Mouse (Mus musculus) limb, embryonic 11.5 days (tissue): ENCODE measurements around the gene 3830406C13Rik. TPM values are rescaled to one million over a fixed set of nuclear protein-coding genes. Genes with fewer than 3 reads are reported as not detected.

ENCODE experiments used
- ATAC-seq: fragments of 200-750 bp; cut with Nextera tagmentation; 2 replicates; pipeline ENCODE4 v1.8.0; 2017; ENCODE audit warnings: low read depth; ENCODE audit not compliant: insufficient number of reproducible peaks, low FRiP score, low TSS enrichment
- DNase-seq: peaks from one replicate; pipeline ENCODE4 v3.0.0-alpha.2; 2015; ENCODE audit warnings: low spot score
- H3K27ac ChIP-seq: fragments of 300-500 bp; sonication (generic); replicated peaks from 2 replicates; pipeline ENCODE4 v1.5.1; 2014; ENCODE audit warnings: low read depth, mild to moderate bottlenecking, low read length
- H3K27me3 ChIP-seq: fragments of 300-500 bp; sonication (generic); 2 replicates; pipeline ENCODE4 v1.6.1; 2014; ENCODE audit warnings: mild to moderate bottlenecking, low read length, mixed read lengths; ENCODE audit not compliant: control insufficient read depth, insufficient read depth
- H3K36me3 ChIP-seq: fragments of 300-500 bp; sonication (generic); 2 replicates; pipeline ENCODE4 v1.6.1; 2014; ENCODE audit warnings: mild to moderate bottlenecking, low read length, moderate library complexity, mixed read lengths; ENCODE audit not compliant: control insufficient read depth, insufficient read depth
- H3K4me1 ChIP-seq: fragments of 300-500 bp; sonication (generic); 2 replicates; pipeline ENCODE4 v1.6.1; 2014; ENCODE audit warnings: low read length, mixed read lengths; ENCODE audit not compliant: control insufficient read depth, insufficient read depth
- H3K4me2 ChIP-seq: fragments of 300-500 bp; sonication (generic); 2 replicates; pipeline ENCODE4 v1.6.1; 2014; ENCODE audit warnings: low read depth, mild to moderate bottlenecking, moderate library complexity; ENCODE audit not compliant: severe bottlenecking
- H3K4me3 ChIP-seq: fragments of 300-500 bp; sonication (generic); 2 replicates; pipeline ENCODE4 v1.5.1; 2014; ENCODE audit warnings: low read depth, low read length
- H3K9ac ChIP-seq: fragments of 300-500 bp; sonication (generic); 2 replicates; pipeline ENCODE4 v1.6.1; 2014; ENCODE audit warnings: mild to moderate bottlenecking, low read length
- H3K9me3 ChIP-seq: fragments of 300-500 bp; sonication (generic); 2 replicates; pipeline ENCODE4 v1.6.1; 2016; ENCODE audit warnings: low read length; ENCODE audit not compliant: control insufficient read depth
- WGBS: fragments of 180-500 bp; shearing (Covaris S2); extraction: QIAGEN DNeasy Blood & Tissue Kit; methylation state at CpG from one replicate; pipeline ENCODE4 v1.1.7; 2014; 5-methylcytosine and 5-hydroxymethylcytosine counted together
- polyA plus RNA-seq: library from polyadenylated mRNA; unstranded; fragments of >200 nt; fragmentation: Nextera tagmentation; extraction: Ambion mirVana; gene quantifications from 2 replicates; pipeline ENCODE4 v1.2.1, GENCODE M21; 2014

3830406C13Rik gene
- polyA plus RNA-seq, 1 experiment from 2014 or later = 25.1 TPM

- DNase-seq = peak; percentile 39
- Histone ChIP-seq H3K4me2 (no peak overlapping the region), H3K36me3 (no peaks in the 10 kb centered on the region), H3K4me1 (peaks cover 19% of the 10 kb centered on the region; the same call in 1 of the 2 replicates), H3K27me3 (peaks cover 81% of the 10 kb centered on the region), H3K27ac (no peak overlapping the region), H3K9me3 (no peaks in the 10 kb centered on the region), H3K4me3 (no peak overlapping the region), H3K9ac (no peak overlapping the region)
- ATAC-seq = no peak
- 2% methylated on average over 19 of the region's 19 CpGs for WGBS
Measured at GRCm38 (mm10) chr14:12340238-12341074, 56.5 kb downstream of the 3830406C13Rik start.

GRCm38 (mm10) chr14:12341075-12341788 is 57.3 kb downstream of the 3830406C13Rik start:
- no peak overlapping the region for H3K9ac ChIP-seq
- H3K36me3 ChIP-seq = no peaks in the 10 kb centered on the region
- H3K4me2 ChIP-seq = no peak overlapping the region
- no peak overlapping the region for H3K27ac ChIP-seq
- under 1% methylated on average over 42 of the region's 42 CpGs for WGBS
- no peaks in the 10 kb centered on the region for H3K9me3 ChIP-seq
- DNase-seq (peak; percentile 63), ATAC-seq (no peak)
- no peak overlapping the region for H3K4me3 ChIP-seq
- H3K27me3 ChIP-seq = peaks cover 84% of the 10 kb centered on the region
- H3K4me1 ChIP-seq = peaks cover 19% of the 10 kb centered on the region; the same call in 1 of the 2 replicates

- Histone ChIP-seq H3K4me2 (no peak overlapping the region), H3K4me1 (peaks cover 19% of the 10 kb centered on the region; the same call in 1 of the 2 replicates), H3K27me3 (peaks cover 86% of the 10 kb centered on the region), H3K9ac (no peak overlapping the region), H3K27ac (no peak overlapping the region), H3K4me3 (no peak overlapping the region), H3K36me3 (no peaks in the 10 kb centered on the region), H3K9me3 (no peaks in the 10 kb centered on the region)
- WGBS = 2% methylated on average over 24 of the region's 24 CpGs
- DNase-seq = peak; percentile 49
- no peak for ATAC-seq
Measured at GRCm38 (mm10) chr14:12341789-12342457, 58.0 kb downstream of the 3830406C13Rik start.

- Histone ChIP-seq H3K27me3 (peaks cover 86% of the 10 kb centered on the region), H3K4me2 (no peak overlapping the region), H3K9me3 (no peaks in the 10 kb centered on the region), H3K36me3 (no peaks in the 10 kb centered on the region), H3K4me1 (peaks cover 19% of the 10 kb centered on the region; the same call in 1 of the 2 replicates), H3K9ac (no peak overlapping the region), H3K27ac (no peak overlapping the region), H3K4me3 (no peak overlapping the region)
- 2% methylated on average over 23 of the region's 23 CpGs for WGBS
- no peak for ATAC-seq
- peak; percentile 61 for DNase-seq
Measured at GRCm38 (mm10) chr14:12342458-12343131, 58.6 kb downstream of the 3830406C13Rik start.

- no peak overlapping the region for H3K4me2 ChIP-seq
- H3K27me3 ChIP-seq = peaks cover 86% of the 10 kb centered on the region
- no peak for ATAC-seq
- no peaks in the 10 kb centered on the region for H3K9me3 ChIP-seq
- H3K36me3 ChIP-seq = no peaks in the 10 kb centered on the region
- no peak overlapping the region for H3K4me3 ChIP-seq
- under 1% methylated on average over 20 of the region's 20 CpGs for WGBS
- DNase-seq = peak; percentile 62
- peaks cover 19% of the 10 kb centered on the region; the same call in 1 of the 2 replicates for H3K4me1 ChIP-seq
- H3K9ac ChIP-seq = no peak overlapping the region
- H3K27ac ChIP-seq = no peak overlapping the region
Measured at GRCm38 (mm10) chr14:12343451-12343941, 59.5 kb downstream of the 3830406C13Rik start.

- no peak for DNase-seq
- no peaks in the 10 kb centered on the region for H3K36me3 ChIP-seq
- no peaks in the 10 kb centered on the region for H3K9me3 ChIP-seq
- no peak for ATAC-seq
- H3K27ac ChIP-seq = no peak overlapping the region
- H3K4me3 ChIP-seq = no peak overlapping the region
- H3K9ac ChIP-seq = no peak overlapping the region
- H3K4me1 ChIP-seq = peaks cover 19% of the 10 kb centered on the region; the same call in 1 of the 2 replicates
- no peak overlapping the region; the same call in 1 of the 2 replicates for H3K4me2 ChIP-seq
- 2% methylated on average over 24 of the region's 24 CpGs for WGBS
- H3K27me3 ChIP-seq = peaks cover 90% of the 10 kb centered on the region
Measured at GRCm38 (mm10) chr14:12344061-12344745, 60.2 kb downstream of the 3830406C13Rik start.

- no peaks in the 10 kb centered on the region for H3K36me3 ChIP-seq
- WGBS = under 1% methylated on average over 38 of the region's 39 CpGs
- no peak overlapping the region for H3K27ac ChIP-seq
- ATAC-seq (no peak), DNase-seq (peak; percentile 59)
- no peak overlapping the region for H3K4me3 ChIP-seq
- H3K9me3 ChIP-seq = no peaks in the 10 kb centered on the region
- peak overlapping the region; percentile 31 for H3K4me2 ChIP-seq
- peaks cover 19% of the 10 kb centered on the region; the same call in 1 of the 2 replicates for H3K4me1 ChIP-seq
- peaks cover 90% of the 10 kb centered on the region for H3K27me3 ChIP-seq
- no peak overlapping the region for H3K9ac ChIP-seq
Measured at GRCm38 (mm10) chr14:12344746-12345240, 60.8 kb downstream of the 3830406C13Rik start.
